Mouse (Mus musculus) thymus, postnatal 4 days (tissue): ENCODE measurements around the gene Strn.

Source experiments
- DNase-seq: peaks from one replicate; pipeline ENCODE4 v3.0.0; 2021

Gene Strn

DNA sequence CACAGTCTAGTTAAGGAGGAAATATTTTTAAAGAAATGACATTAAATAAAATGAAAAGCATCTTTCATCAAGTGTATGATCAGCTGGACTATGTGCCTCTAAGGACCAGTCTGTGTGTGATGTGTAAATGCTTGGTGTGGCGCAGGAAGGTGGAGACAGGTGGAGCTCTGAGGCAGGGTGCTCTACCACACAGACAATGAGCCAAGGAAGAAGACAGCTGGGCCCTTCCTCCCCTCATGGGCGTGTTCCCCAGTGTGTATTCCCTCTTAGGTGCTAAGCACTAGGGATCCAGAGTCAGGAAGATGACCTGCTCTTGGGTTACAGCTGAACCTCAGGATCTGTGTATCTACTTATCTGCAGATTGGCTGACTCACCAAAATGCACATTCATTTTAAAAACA, 122.5 kb downstream of the Strn start:
- no peak for DNase-seq

DNA sequence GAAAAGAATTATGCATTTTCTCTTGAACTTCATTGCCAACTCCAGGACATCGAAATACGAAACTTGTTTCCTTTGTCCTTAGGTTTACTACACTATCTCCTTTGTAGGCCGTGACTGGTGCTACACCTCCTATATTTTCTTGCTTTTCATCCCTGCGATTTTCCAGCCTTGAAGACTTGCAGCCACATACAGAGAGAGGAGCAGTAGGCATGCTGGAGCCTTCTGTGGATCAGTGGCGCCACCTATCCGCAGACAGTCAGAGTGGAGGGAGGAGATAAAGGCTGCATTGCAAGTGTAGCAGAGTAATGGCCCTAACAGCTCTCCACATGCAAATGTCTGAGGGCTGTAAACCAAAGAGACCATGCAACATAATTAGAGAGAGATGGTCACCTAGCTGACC, 125.9 kb downstream of the Strn start:
- DNase-seq, result peak; percentile 69

DNA sequence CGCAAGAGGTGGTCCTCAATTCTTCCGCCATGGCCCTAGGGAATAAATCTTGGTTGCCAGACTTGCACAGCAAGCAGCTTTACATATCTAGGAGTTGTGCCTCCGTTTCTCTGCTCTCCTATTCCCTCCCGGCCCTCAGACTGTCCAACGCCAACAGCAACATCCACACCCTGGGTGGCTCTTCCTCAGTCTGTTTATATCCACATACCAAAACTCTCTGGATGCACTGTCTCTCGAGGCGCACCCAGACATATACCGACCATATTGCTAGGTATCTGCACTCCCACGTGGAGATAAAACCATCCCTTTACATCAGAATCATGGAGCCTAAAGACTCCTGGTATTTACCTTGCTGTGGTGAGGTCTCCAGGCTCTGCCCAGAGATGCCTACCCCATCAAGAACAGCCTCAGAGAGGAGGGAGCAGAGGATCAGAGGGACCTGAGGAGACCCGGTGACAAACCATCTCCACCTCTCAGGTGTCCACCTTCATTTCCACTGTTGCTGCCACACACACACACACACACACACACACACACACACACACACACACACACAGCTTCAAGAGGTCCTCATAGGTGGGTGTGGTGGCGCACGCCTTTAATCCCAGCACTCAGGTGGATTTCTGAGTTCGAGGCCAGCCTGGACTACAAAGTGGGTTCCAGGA, 127.7 kb downstream of the Strn start:
- no peak for DNase-seq

DNA sequence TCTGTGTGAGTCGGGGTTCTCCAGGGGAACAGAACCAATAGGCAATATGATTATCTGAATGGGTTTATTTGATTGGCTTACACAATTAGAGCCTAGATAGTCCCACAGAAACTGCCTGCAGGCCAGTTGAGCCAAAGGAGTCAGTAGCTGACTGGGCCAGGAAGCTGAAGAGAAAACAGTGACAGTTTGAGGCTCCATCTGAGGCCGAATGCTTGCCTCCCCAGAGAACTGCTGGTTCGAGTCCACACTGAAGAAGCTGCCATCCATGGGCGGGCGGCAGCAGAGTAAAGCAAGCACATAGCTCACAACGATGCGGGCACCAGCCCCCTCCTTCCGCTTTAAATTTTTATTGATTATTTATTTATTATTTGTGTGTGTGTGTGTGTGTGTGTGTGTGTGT, 128.3 kb downstream of the Strn start:
- no peak for DNase-seq

DNA sequence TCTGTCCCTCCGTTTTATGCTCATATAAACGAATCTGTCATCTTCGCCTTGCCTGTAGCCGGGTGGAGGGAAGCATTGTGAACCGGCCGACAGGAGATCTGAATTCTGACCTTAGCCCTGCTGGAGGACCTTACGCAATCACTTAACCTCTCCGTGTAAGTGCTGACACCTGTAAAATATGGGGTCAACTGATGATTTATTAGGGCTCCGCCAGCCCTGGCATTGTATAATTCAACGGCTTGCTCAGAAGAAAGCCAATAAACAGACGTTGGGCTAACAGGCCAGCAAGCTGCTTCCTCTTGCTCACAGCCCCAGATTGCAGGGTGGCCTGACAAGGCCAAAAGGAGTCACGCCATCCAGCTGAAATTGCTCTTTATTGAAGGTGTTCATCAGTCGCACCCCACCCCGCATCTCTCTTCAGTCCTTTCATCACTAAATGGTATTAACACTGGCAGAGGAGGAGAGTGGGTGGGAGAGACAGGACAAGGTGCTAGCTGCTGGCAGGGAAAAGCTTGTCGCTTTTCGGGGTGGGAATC, 128.8 kb downstream of the Strn start:
- DNase-seq, result no peak

DNA sequence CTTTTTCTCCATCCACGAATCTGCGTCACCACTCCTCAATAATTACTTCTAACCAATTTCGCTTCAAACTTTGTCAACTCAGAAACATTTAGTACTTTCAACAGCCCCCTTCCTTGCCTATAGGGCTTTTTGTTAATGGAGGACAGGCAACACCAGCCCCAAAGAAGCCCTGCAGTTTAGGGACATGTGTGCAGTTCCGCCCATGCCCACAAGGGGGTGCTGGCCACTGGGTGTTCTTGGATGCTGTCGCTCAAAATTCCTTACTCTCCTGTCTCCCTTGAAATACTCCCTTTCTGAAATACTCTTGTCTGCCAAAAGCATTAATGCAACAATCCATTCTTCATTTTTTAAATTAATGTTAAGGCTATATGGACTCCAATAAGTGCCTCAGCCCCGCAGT, 132.6 kb downstream of the Strn start:
- DNase-seq, result peak; percentile 84

DNA sequence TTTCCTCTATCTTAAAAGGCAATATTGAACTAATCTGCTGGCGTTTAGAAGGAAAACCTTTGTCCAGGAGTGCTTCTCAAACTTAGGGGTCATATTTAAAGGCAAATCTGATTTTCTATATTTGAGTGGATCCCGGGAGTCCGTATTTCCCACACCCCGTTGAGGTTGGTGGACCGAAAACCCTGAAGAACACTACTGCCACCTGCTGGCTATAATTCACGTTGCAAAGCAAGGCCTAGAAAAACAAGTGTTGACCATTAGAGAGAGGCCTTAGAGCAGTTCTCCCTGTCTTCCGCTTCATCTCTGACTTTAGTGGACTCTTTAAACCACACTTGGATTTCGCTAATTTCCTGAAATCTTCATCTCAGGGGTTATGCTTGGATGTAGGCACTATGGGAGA, 133.1 kb downstream of the Strn start:
- peak; percentile 73 for DNase-seq

DNA sequence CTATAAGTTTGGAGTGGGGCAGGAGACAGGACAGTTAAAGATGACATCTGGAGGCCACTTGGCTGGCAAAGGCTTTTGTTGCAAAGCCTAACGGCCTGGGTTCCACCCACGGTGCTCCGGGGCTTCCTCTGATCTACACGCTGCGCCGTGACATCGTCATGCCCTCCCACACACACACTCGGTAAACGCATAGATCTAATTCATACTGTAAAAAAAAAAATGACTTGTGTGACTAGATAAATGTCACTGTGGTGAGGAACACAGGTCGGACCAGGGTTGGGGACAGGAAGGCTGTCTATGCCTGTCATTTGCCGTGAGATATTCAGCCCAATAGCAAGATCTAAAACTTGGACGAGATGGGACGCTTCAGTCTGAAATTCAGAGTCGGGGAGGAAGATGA, 134.7 kb downstream of the Strn start:
- DNase-seq, result no peak

DNA sequence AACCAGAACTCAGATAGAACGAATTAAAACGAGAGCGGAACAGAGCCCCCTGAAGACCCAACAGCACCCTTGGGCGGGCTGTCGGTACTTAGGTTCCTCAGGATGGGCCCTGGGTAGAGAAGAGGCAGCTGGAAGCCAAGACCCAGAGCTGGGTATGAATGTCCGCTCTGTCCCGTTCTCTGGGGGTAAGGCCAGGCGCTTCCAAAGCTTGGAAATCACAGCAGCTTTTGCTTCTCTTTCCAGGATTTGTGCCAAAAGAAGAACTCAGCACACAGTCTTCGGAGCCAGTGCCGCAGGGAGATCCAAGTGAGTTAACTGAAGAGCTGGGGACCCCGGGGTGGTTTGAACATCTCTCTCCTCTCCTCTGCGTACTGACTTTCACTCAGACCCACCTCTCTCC, 135.4 kb downstream of the Strn start:
- no peak for DNase-seq

DNA sequence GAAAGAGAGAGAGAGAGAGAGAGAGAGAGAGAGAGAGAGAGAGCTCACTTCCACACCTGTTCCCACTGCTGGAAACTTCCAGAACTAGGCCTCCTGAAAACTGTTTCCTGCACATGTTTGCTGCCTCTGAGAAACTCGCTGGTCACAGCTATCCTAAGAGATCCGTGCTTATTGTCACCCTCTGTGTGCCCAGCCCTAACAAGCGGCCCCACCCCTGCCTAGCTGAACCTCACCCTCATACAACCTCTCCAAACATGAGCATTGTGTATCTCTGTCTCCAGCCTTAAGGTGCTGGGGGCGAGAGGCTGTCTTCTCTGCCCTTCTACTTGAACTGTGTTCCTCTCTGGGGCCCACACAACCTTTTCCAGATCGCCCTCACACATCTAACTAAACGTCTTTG, 136.0 kb downstream of the Strn start:
- DNase-seq, result no peak
